ENCODE assay signal across 15 mouse cellular contexts in genomic region chr3:153396375-153397068, GRCm38 (mm10).
A peak's percentile ranks its signal among the peaks of the same experiment; 100 is the strongest.
DNase-seq lines count a peak whose midpoint lies in the region; ATAC-seq lines count a peak whose summit lies in the region.
"Had no signal": no experiment of that assay in that cellular context is flagged by ENCODE, and none has a peak within 500 bp of the region (broad histone marks: within the 10 kb centered on the region; RNA-seq: fewer than 3 reads in every experiment).

No protein-coding gene starts in this region.

- ATAC-seq in heart, embryonic 14.5 days (ENCODE audit: insufficient number of reproducible peaks, insufficient read depth, low FRiP score, low read depth) = no peak
- ATAC-seq in hindbrain, embryonic 16.5 days = no peak
- ATAC-seq: forebrain, embryonic 14.5 days; inflammation-experienced regulatory T-cells, adult 6 months had no signal

- no peaks in the 10 kb centered on the region for H3K36me3 ChIP-seq in heart, embryonic 14.5 days (ENCODE audit: control insufficient read depth, insufficient read depth, low read length)
- no peaks in the 10 kb centered on the region for H3K36me3 ChIP-seq in hindbrain, embryonic 16.5 days (ENCODE audit: control insufficient read depth, insufficient read depth, low read length)
- H3K36me3 ChIP-seq: midbrain, embryonic 10.5 days had no signal

- H3K4me3 ChIP-seq in heart, embryonic 14.5 days (ENCODE audit: control insufficient read depth in 1 of 2, insufficient read depth in 1 of 2, low read depth in 1 of 2, low read length in 2 of 2) = no peak overlapping the region
- H3K4me3 ChIP-seq in hindbrain, embryonic 16.5 days (ENCODE audit: low read length) = no peak overlapping the region
- H3K4me3 ChIP-seq: left cerebral cortex, adult 2 months; midbrain, embryonic 10.5 days; myocyte had no signal

- peak overlapping the region; percentile 9; the same call in 1 of the 2 replicates for H3K4me2 ChIP-seq in heart, embryonic 14.5 days (ENCODE audit: low read length)
- H3K4me2 ChIP-seq in hindbrain, embryonic 16.5 days (ENCODE audit: low read length) = no peak overlapping the region

- 37% methylated on average over 12 of the region's 12 CpGs for WGBS in heart, embryonic 14.5 days
- WGBS in hindbrain, embryonic 16.5 days = 75% methylated on average over 12 of the region's 12 CpGs

- no peaks in the 10 kb centered on the region; the same call in 1 of the 2 replicates for H3K9me3 ChIP-seq in heart, embryonic 14.5 days (ENCODE audit: control insufficient read depth, low read length)
- H3K9me3 ChIP-seq in hindbrain, embryonic 16.5 days (ENCODE audit: control insufficient read depth, low read length) = no peaks in the 10 kb centered on the region

- H3K27ac ChIP-seq in heart, embryonic 14.5 days (replicated peaks in 1 of 2; ENCODE audit: control insufficient read depth in 1 of 2, insufficient read depth in 1 of 2, low read depth in 2 of 2, low read length in 2 of 2) = no peak overlapping the region
- H3K27ac ChIP-seq in hindbrain, embryonic 16.5 days (ENCODE audit: low read depth, low read length) = no peak overlapping the region
- H3K27ac ChIP-seq: left cerebral cortex, adult 2 months; midbrain, embryonic 10.5 days had no signal

- DNase-seq in layer of hippocampus, adult 11-12 months (ENCODE audit: low spot score) = peak; percentile 19
- no peak for DNase-seq in layer of hippocampus, postnatal 25 days (ENCODE audit: extremely low spot score in 1 of 2, low spot score in 1 of 2)
- DNase-seq in right cerebral cortex, adult 2 months (ENCODE audit: low spot score in 2 of 2) = peak; percentile 34 to 40
- DNase-seq in right cerebral cortex, postnatal 4 days = no peak
- no peak for DNase-seq in layer of hippocampus, adult 9-11 months
- DNase-seq: adrenal gland, postnatal 14 days; cerebellum, adult 9-11 months; gastrocnemius, postnatal 14 days had no signal

- H3K27me3 ChIP-seq in heart, embryonic 14.5 days (ENCODE audit: control insufficient read depth, insufficient read depth, low read length) = no peaks in the 10 kb centered on the region
- no peaks in the 10 kb centered on the region for H3K27me3 ChIP-seq in hindbrain, embryonic 16.5 days (replicated peaks; ENCODE audit: control insufficient read depth, insufficient read depth, low read length)

- peaks cover 0 to 5% of the 10 kb centered on the region in 2 experiments; a peak in 1 of 4 replicates for H3K4me1 ChIP-seq in heart, embryonic 14.5 days (ENCODE audit: control insufficient read depth in 2 of 2, insufficient read depth in 2 of 2, low read length in 2 of 2)
- no peaks in the 10 kb centered on the region; the same call in 1 of the 2 replicates for H3K4me1 ChIP-seq in hindbrain, embryonic 16.5 days (ENCODE audit: control insufficient read depth, insufficient read depth, low read depth, low read length)
- H3K4me1 ChIP-seq: midbrain, embryonic 10.5 days had no signal

- no peak overlapping the region for H3K9ac ChIP-seq in heart, embryonic 14.5 days (ENCODE audit: low read length)
- H3K9ac ChIP-seq in hindbrain, embryonic 16.5 days (ENCODE audit: low read depth, low read length) = no peak overlapping the region

Comparison
In these comparisons a context has a peak if more than half of its experiments do, and no peak if none do; other contexts are left out.
1. DNase-seq: peak in layer of hippocampus, adult 11-12 months (single experiment) and right cerebral cortex, adult 2 months (2 of 2); none in layer of hippocampus, postnatal 25 days (0 of 2), right cerebral cortex, postnatal 4 days (single experiment) and layer of hippocampus, adult 9-11 months (single experiment).